15 mouse cellular contexts compared by ENCODE assay signal in the genomic region with DNA sequence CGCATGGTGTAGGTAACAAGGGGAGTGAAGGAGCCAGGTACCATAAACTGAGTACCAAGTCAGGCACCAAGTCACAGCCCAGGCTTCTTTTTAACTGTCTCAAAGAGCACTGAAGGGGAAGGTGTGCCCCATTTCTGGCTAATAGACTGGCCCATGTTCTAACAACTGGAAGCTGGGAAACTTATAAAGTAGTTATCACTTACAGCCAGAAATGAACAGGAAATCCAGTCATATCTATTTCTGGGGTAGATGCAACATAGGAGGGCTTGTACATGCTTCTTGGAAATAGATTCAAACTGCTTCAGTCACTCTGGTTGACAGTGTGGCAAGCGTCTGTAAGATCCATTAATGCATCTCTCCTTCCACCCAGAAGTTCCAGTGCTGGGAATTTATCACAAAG.
"Had no signal": no experiment of that assay in that cellular context is flagged by ENCODE, and none has a peak within 500 bp of the region (broad histone marks: within the 10 kb centered on the region; RNA-seq: fewer than 3 reads in every experiment).

No protein-coding gene starts in this region.

- H3K9me3 ChIP-seq: lung, embryonic 15.5 days; midbrain, embryonic 13.5 days; neural tube, embryonic 13.5 days had no signal

- H3K4me1 ChIP-seq: midbrain, embryonic 13.5 days; neural tube, embryonic 13.5 days had no signal

- H3K9ac ChIP-seq: lung, embryonic 15.5 days; midbrain, embryonic 13.5 days; neural tube, embryonic 13.5 days had no signal

- H3K27ac ChIP-seq: kidney, postnatal 0 days; layer of hippocampus, adult 2 months; left cerebral cortex, adult 2 months; lung, embryonic 15.5 days; midbrain, embryonic 13.5 days; neural tube, embryonic 13.5 days had no signal

- DNase-seq: kidney, postnatal 25 days; layer of hippocampus, adult 9-11 months; lung, postnatal 10 days; thymus, adult 18-20 months; thymus, postnatal 36 days had no signal

- H3K36me3 ChIP-seq: lung, embryonic 15.5 days; midbrain, embryonic 13.5 days; neural tube, embryonic 13.5 days had no signal

- H3K4me3 ChIP-seq: layer of hippocampus, adult 2 months; left cerebral cortex, adult 2 months; lung, embryonic 15.5 days; midbrain, embryonic 13.5 days; myocyte; neural tube, embryonic 13.5 days had no signal

- H3K27me3 ChIP-seq: lung, embryonic 15.5 days; midbrain, embryonic 13.5 days; neural tube, embryonic 13.5 days had no signal

- H3K4me2 ChIP-seq: lung, embryonic 15.5 days; midbrain, embryonic 13.5 days; neural tube, embryonic 13.5 days had no signal

- ATAC-seq: inflammation-experienced regulatory T-cells, adult 6 months; intestine, postnatal 0 days; midbrain, embryonic 13.5 days; midbrain, embryonic 16.5 days had no signal
